Mouse (Mus musculus): ENCODE results near the gene Cfi. TPM values are rescaled to one million over a fixed set of nuclear protein-coding genes. Genes with fewer than 3 reads are reported as not detected.

Gene Cfi
- polyA plus RNA-seq, 1 experiment from 2014 or later = 0.52 TPM

GRCm38 (mm10) chr3:129879131-129879757, 43.6 kb downstream of the Cfi start:
- peak overlapping the region; percentile 93 for H3K27ac ChIP-seq (replicated peaks)
- H3K9me3 ChIP-seq (replicated peaks) = no peaks in the 10 kb centered on the region
- under 1% methylated on average over 25 of the region's 25 CpGs for WGBS
- peaks cover 6% of the 10 kb centered on the region; the same call in 1 of the 2 replicates for H3K27me3 ChIP-seq (ENCODE audit: low read depth, poor library complexity, severe bottlenecking)
- H3K4me3 ChIP-seq = peak overlapping the region; percentile 81
- H3K4me1 ChIP-seq = peaks cover 16% of the 10 kb centered on the region
- peak; percentile 58 for DNase-seq (ENCODE audit: low spot score)
- H3K36me3 ChIP-seq = no peaks in the 10 kb centered on the region

GRCm38 (mm10) chr3:129879913-129880312, 44.2 kb downstream of the Cfi start:
- DNase-seq (ENCODE audit: low spot score) = no peak
- Histone ChIP-seq H3K4me1 (peaks cover 16% of the 10 kb centered on the region), H3K4me3 (peak overlapping the region; percentile 81; the same call in 1 of the 2 replicates), H3K27ac (replicated peaks) (no peak overlapping the region), H3K36me3 (no peaks in the 10 kb centered on the region), H3K9me3 (replicated peaks) (no peaks in the 10 kb centered on the region), H3K27me3 (ENCODE audit: low read depth, poor library complexity, severe bottlenecking) (peaks cover 6% of the 10 kb centered on the region; the same call in 1 of the 2 replicates)
- 78% methylated on average over 2 of the region's 2 CpGs for WGBS

- H3K27ac ChIP-seq (replicated peaks) = no peak overlapping the region
- no peak for DNase-seq (ENCODE audit: low spot score)
- H3K36me3 ChIP-seq = no peaks in the 10 kb centered on the region
- peaks cover 16% of the 10 kb centered on the region for H3K4me1 ChIP-seq
- WGBS = 87% methylated on average over 8 of the region's 8 CpGs
- no peak overlapping the region for H3K4me3 ChIP-seq
- H3K27me3 ChIP-seq (ENCODE audit: low read depth, poor library complexity, severe bottlenecking) = peaks cover 6% of the 10 kb centered on the region; the same call in 1 of the 2 replicates
- no peaks in the 10 kb centered on the region for H3K9me3 ChIP-seq (replicated peaks)
Measured at GRCm38 (mm10) chr3:129880925-129881593, 45.4 kb downstream of the Cfi start.

GRCm38 (mm10) chr3:129885577-129885976, 49.9 kb downstream of the Cfi start:
- Histone ChIP-seq H3K27me3 (ENCODE audit: low read depth, poor library complexity, severe bottlenecking) (no peaks in the 10 kb centered on the region), H3K9me3 (replicated peaks) (no peaks in the 10 kb centered on the region), H3K27ac (replicated peaks) (no peak overlapping the region), H3K4me1 (no peaks in the 10 kb centered on the region), H3K4me3 (no peak overlapping the region), H3K36me3 (peaks cover 7% of the 10 kb centered on the region; the same call in 1 of the 2 replicates)
- WGBS = 91% methylated on average over 9 of the region's 9 CpGs
- DNase-seq (ENCODE audit: low spot score) = no peak

- no peak overlapping the region for H3K4me3 ChIP-seq
- no peak for DNase-seq (ENCODE audit: low spot score)
- H3K27me3 ChIP-seq (ENCODE audit: low read depth, poor library complexity, severe bottlenecking) = no peaks in the 10 kb centered on the region
- WGBS = 87% methylated on average over 5 of the region's 5 CpGs
- no peak overlapping the region for H3K27ac ChIP-seq (replicated peaks)
- no peaks in the 10 kb centered on the region for H3K4me1 ChIP-seq
- no peaks in the 10 kb centered on the region for H3K9me3 ChIP-seq (replicated peaks)
- peaks cover 13% of the 10 kb centered on the region; the same call in 1 of the 2 replicates for H3K36me3 ChIP-seq
Measured at GRCm38 (mm10) chr3:129886430-129886829, 50.7 kb downstream of the Cfi start.

GRCm38 (mm10) chr3:129887779-129888517, 52.3 kb downstream of the Cfi start:
- Histone ChIP-seq H3K4me1 (no peaks in the 10 kb centered on the region), H3K4me3 (no peak overlapping the region), H3K9me3 (replicated peaks) (no peaks in the 10 kb centered on the region), H3K27ac (replicated peaks) (no peak overlapping the region), H3K27me3 (ENCODE audit: low read depth, poor library complexity, severe bottlenecking) (no peaks in the 10 kb centered on the region), H3K36me3 (peaks cover 24% of the 10 kb centered on the region)
- DNase-seq (ENCODE audit: low spot score) = no peak
- 90% methylated on average over 13 of the region's 13 CpGs for WGBS

GRCm38 (mm10) chr3:129892003-129892402, 56.3 kb downstream of the Cfi start:
- no peak for DNase-seq (ENCODE audit: low spot score)
- H3K4me1 ChIP-seq = no peaks in the 10 kb centered on the region
- peaks cover 33% of the 10 kb centered on the region for H3K36me3 ChIP-seq
- 80% methylated on average over 5 of the region's 5 CpGs for WGBS
- no peaks in the 10 kb centered on the region for H3K9me3 ChIP-seq (replicated peaks)
- no peak overlapping the region for H3K4me3 ChIP-seq
- H3K27ac ChIP-seq (replicated peaks) = no peak overlapping the region
- no peaks in the 10 kb centered on the region for H3K27me3 ChIP-seq (ENCODE audit: low read depth, poor library complexity, severe bottlenecking)

- Histone ChIP-seq H3K27me3 (ENCODE audit: low read depth, poor library complexity, severe bottlenecking) (no peaks in the 10 kb centered on the region), H3K36me3 (peaks cover 33% of the 10 kb centered on the region), H3K9me3 (replicated peaks) (no peaks in the 10 kb centered on the region), H3K27ac (replicated peaks) (no peak overlapping the region), H3K4me1 (no peaks in the 10 kb centered on the region), H3K4me3 (no peak overlapping the region)
- WGBS = 97% methylated on average over 3 of the region's 3 CpGs
- no peak for DNase-seq (ENCODE audit: low spot score)
Measured at GRCm38 (mm10) chr3:129893143-129893542, 57.5 kb downstream of the Cfi start.

- no peaks in the 10 kb centered on the region for H3K9me3 ChIP-seq (replicated peaks)
- no peak overlapping the region for H3K27ac ChIP-seq (replicated peaks)
- WGBS = 87% methylated on average over 6 of the region's 6 CpGs
- peaks cover 20% of the 10 kb centered on the region for H3K36me3 ChIP-seq
- peaks cover 10% of the 10 kb centered on the region for H3K4me1 ChIP-seq
- no peak for DNase-seq (ENCODE audit: low spot score)
- H3K4me3 ChIP-seq = no peak overlapping the region
- no peaks in the 10 kb centered on the region for H3K27me3 ChIP-seq (ENCODE audit: low read depth, poor library complexity, severe bottlenecking)
Measured at GRCm38 (mm10) chr3:129896591-129896990, 60.9 kb downstream of the Cfi start.

GRCm38 (mm10) chr3:129898886-129899285, 63.2 kb downstream of the Cfi start:
- Histone ChIP-seq H3K36me3 (peaks cover 4% of the 10 kb centered on the region; the same call in 1 of the 2 replicates), H3K27me3 (ENCODE audit: low read depth, poor library complexity, severe bottlenecking) (0 out of 2 replicates have a peak, but pooled peaks cover 10% of the 10 kb centered on the region), H3K4me1 (peaks cover 23% of the 10 kb centered on the region), H3K9me3 (replicated peaks) (no peaks in the 10 kb centered on the region), H3K4me3 (no peak overlapping the region), H3K27ac (replicated peaks) (no peak overlapping the region)
- no peak for DNase-seq (ENCODE audit: low spot score)
- WGBS = 73% methylated on average over 4 of the region's 4 CpGs

- Histone ChIP-seq H3K4me3 (peak within 1 kb of the TSS; percentile 82), H3K4me1 (peaks cover 23% of the 10 kb centered on the region), H3K27ac (replicated peaks) (peak within 1 kb of the TSS; percentile 88), H3K27me3 (ENCODE audit: low read depth, poor library complexity, severe bottlenecking) (0 out of 2 replicates have a peak, but pooled peaks cover 10% of the 10 kb centered on the region), H3K36me3 (0 out of 2 replicates have a peak, but pooled peaks cover 7% of the 10 kb centered on the region), H3K9me3 (replicated peaks) (no peaks in the 10 kb centered on the region)
- under 1% methylated on average over 34 of the region's 34 CpGs for WGBS
- DNase-seq (ENCODE audit: low spot score) = peak; percentile 85
Measured at GRCm38 (mm10) chr3:129901271-129901809, 65.7 kb downstream of the Cfi start, which contains the start of gene Casp6. Gene Casp6, plus strand, starts transcription at chr3:129901425.

- H3K4me1 ChIP-seq = peaks cover 23% of the 10 kb centered on the region
- DNase-seq (ENCODE audit: low spot score) = no peak
- H3K9me3 ChIP-seq (replicated peaks) = no peaks in the 10 kb centered on the region
- 95% methylated on average over 3 of the region's 3 CpGs for WGBS
- H3K4me3 ChIP-seq = no peak overlapping the region
- H3K27me3 ChIP-seq (ENCODE audit: low read depth, poor library complexity, severe bottlenecking) = 0 out of 2 replicates have a peak, but pooled peaks cover 10% of the 10 kb centered on the region
- H3K36me3 ChIP-seq = peaks cover 19% of the 10 kb centered on the region; the same call in 1 of the 2 replicates
- H3K27ac ChIP-seq (replicated peaks) = no peak overlapping the region
Measured at GRCm38 (mm10) chr3:129903369-129903768, 67.7 kb downstream of the Cfi start.
